Mouse (Mus musculus): ENCODE measurements around the gene Lipo1.
"Not testable (repeated sequence)": the region's sequence is repeated elsewhere in the genome, so short reads cannot be mapped to it uniquely, and the experiment has no call there.

Gene Lipo1

DNA sequence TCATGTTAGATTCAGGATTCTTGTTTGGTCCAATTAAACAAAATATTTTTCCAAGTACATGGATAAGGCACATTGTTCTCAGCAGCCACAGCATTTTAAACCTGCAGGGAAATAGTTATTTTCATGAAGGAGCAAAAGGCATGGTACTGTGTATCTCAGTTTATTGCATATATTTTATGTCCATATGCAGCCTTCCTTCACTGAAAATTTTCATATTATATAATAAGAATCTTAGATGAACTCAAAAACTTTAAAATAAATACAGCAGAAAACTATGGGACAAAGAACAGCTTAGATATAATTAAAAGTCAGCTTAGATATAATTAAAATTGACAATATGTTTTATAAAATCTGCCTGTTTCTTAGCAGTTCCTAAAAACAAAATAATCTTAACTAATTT is at the start of gene Lipo1:
TSS of gene Lipo1 (minus strand) at position 101 of the 400 bp plus-strand sequence.
- not testable (repeated sequence) for DNase-seq (ENCODE audit: extremely low read depth, low read depth)

DNA sequence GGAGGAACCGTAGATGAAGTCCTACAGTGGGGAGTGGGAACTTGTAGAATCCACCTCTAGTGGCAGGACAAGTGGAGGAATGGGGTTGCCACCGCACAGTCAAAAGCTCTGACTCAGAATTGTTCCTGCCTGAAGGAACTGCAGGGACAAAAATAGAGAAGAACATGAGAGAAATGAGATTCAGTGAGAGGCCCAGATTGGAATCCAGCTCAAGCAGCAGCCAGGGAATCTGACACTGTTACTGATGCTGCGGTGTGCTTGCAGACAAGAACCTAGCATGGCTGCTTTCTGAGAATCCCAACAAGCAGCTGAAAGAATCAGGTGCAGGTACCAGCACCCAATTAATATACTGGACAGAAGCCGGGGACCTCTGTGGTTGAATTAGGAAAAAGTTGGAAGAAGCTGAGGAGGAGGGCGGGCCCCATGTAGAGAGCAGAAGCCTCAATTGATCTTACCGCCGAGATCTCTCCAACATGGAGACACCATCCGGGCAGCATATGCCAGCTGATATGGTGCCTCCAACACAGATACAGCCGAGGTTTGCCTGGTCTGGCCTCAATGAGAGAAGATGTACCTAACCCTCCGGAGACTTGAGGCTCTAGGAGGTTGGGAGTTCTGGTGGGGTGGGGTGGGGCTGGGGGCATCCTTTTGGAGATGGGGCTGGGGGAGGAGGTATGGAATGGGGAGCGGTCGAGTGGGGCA is 532 bp downstream of the Lipo1 start:
- DNase-seq (ENCODE audit: extremely low read depth, low read depth), result no peak

DNA sequence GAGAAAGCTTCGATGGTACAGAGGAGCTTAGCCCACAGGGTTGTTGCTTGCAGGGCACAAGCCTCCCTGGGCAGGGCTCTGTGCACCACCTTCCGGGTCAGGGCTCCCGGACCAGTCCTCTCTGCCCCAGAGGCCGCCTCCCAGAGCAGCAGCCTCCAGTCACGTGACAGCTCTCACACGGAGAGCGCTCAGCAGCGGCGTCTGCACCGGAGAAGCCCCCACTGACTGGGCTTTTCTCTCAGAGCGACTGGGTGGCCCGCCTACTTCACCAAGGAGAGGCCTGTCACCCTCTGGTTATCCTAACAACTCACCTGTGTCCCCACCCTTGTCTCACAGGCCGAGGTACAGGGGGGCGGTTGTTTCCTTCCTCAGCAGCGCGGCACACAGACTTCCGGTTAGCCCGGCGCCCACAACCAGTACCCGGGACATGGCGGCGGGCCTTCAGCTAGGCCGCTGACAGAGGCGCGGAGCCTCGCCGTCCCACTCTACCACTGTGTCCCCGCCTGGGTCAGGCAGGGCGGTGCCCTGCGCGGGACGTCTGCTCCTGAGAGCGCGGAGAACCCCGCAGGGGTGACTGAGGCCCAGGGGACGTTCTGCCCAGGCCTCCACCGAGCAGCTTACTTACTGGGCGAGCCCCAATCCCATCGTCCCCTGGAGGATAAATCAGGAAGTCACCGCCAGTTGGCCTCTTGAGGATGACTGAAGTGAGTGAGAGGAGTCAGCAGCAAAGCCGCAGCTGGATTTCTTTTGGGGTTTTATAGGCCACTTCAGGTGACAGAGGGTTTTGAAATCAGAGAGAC is 25.8 kb downstream of the Lipo1 start, which contains the start of gene Lipo3:
TSS of gene Lipo3 (minus strand) at position 665 of the 800 bp plus-strand sequence.
- not testable (repeated sequence) for DNase-seq (ENCODE audit: extremely low read depth, low read depth)

DNA sequence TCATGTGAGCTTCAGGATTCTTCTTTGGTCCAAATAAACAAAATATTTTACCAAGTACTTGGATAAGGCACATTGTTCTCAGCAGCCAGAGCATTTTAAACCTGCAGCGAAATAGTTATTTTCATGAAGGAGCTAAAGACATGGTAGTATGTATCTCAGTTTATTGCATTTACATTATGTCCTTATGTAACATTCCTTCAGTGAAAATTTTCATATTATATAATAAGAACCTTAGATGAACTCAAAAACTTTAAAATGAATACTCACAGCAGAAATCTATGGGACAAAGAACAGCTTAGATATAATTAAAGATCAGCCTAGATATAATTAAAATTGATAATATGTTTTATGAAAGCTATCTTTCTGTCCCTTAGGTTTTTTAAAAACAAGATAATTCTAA is 36.0 kb downstream of the Lipo1 start, which contains the start of gene Lipo2:
TSS of gene Lipo2 (minus strand) at position 101 of the 400 bp plus-strand sequence.
- DNase-seq (ENCODE audit: extremely low read depth, low read depth), result not testable (repeated sequence)

Measured in MEL-GATA-1-ER (cell line).